Mouse (Mus musculus) cerebellum, postnatal 4 days (tissue): Measurements from ENCODE around the gene Gsto2.

Experiments used
- DNase-seq, 2 experiments: peaks; one replicate each; pipeline ENCODE4 v3.0.0; 2022; ENCODE audit warnings: low spot score in 2 of 2, mixed read lengths in 1 of 2

Gene Gsto2

GRCm38 (mm10) chr19:47857957-47858942 is 7.1 kb upstream of the Gsto2 start:
- no peak for DNase-seq

GRCm38 (mm10) chr19:47859180-47859579 is 6.2 kb upstream of the Gsto2 start:
- DNase-seq: no peak

GRCm38 (mm10) chr19:47862581-47862980 is 2.8 kb upstream of the Gsto2 start:
- DNase-seq: no peak

- no peak for DNase-seq
Measured at GRCm38 (mm10) chr19:47864051-47864450, 1.3 kb upstream of the Gsto2 start.

- no peak for DNase-seq
Measured at GRCm38 (mm10) chr19:47864721-47865120, 613 bp upstream of the Gsto2 start.

- no peak for DNase-seq
Measured at GRCm38 (mm10) chr19:47867628-47868175, 2.4 kb downstream of the Gsto2 start.

GRCm38 (mm10) chr19:47868951-47869350 is 3.6 kb downstream of the Gsto2 start:
- DNase-seq: no peak

- no peak for DNase-seq
Measured at GRCm38 (mm10) chr19:47869516-47869915, 4.2 kb downstream of the Gsto2 start.

GRCm38 (mm10) chr19:47870102-47870666 is 4.8 kb downstream of the Gsto2 start:
- no peak for DNase-seq

GRCm38 (mm10) chr19:47871515-47871914 is 6.2 kb downstream of the Gsto2 start:
- DNase-seq: peak in 1 of 2 experiments; percentile 28

GRCm38 (mm10) chr19:47876252-47876651 is 10.9 kb downstream of the Gsto2 start:
- DNase-seq: no peak

- DNase-seq: no peak
Measured at GRCm38 (mm10) chr19:47881538-47881937, 16.2 kb downstream of the Gsto2 start.

- DNase-seq: peak; percentile 68 to 80
Measured at GRCm38 (mm10) chr19:47882151-47882881, 17.0 kb downstream of the Gsto2 start.

GRCm38 (mm10) chr19:47882882-47883254 is 17.5 kb downstream of the Gsto2 start:
- no peak for DNase-seq

GRCm38 (mm10) chr19:47884296-47885085 is 19.2 kb downstream of the Gsto2 start:
- DNase-seq: no peak

- DNase-seq: no peak
Measured at GRCm38 (mm10) chr19:47885191-47885743, 19.9 kb downstream of the Gsto2 start.

GRCm38 (mm10) chr19:47885886-47886285 is 20.6 kb downstream of the Gsto2 start:
- DNase-seq: no peak

GRCm38 (mm10) chr19:47886617-47887016 is 21.3 kb downstream of the Gsto2 start:
- no peak for DNase-seq

- DNase-seq: no peak
Measured at GRCm38 (mm10) chr19:47887417-47887816, 22.1 kb downstream of the Gsto2 start.

- DNase-seq: no peak
Measured at GRCm38 (mm10) chr19:47888037-47888436, 22.7 kb downstream of the Gsto2 start.
